Mouse (Mus musculus) olfactory bulb, adult 2 months (tissue): ENCODE data around the gene Zc3h10.

Experiments
- CTCF ChIP-seq: fragments of 200-500 bp; IDR thresholded peaks from 2 replicates; pipeline ENCODE4 v1.5.1; 2012; ENCODE audit warnings: low read depth, mild to moderate bottlenecking, low read length, moderate library complexity; ENCODE audit not compliant: insufficient read depth
- POLR2A ChIP-seq: fragments of 200-500 bp; IDR thresholded peaks from 2 replicates; pipeline ENCODE4 v1.6.1; 2012; ENCODE audit warnings: mild to moderate bottlenecking, low read depth, low read length, moderate library complexity; ENCODE audit not compliant: insufficient read depth

- no peak for TF ChIP-seq POLR2A
- no peak for TF ChIP-seq CTCF
These were observed 9.4 kb upstream of the Zc3h10 start for GRCm38 (mm10) chr10:128556963-128557362.
